Comparison of ENCODE assay signal across 9 mouse cellular contexts in genomic region chr12:70347202-70347841, GRCm38 (mm10). TPM values are rescaled to one million over a fixed set of nuclear protein-coding genes. Genes with fewer than 3 reads are reported as not detected.
A peak's percentile ranks its signal among the peaks of the same experiment; 100 is the strongest.
DNase-seq lines count a peak whose midpoint lies in the region; ATAC-seq lines count a peak whose summit lies in the region.
"Had no signal": no experiment of that assay in that cellular context is flagged by ENCODE, and none has a peak within 500 bp of the region (broad histone marks: within the 10 kb centered on the region; RNA-seq: fewer than 3 reads in every experiment).

TSS of gene Trim9 (minus strand) at chr12:70347614.

- H3K27ac ChIP-seq in forebrain, embryonic 10.5 days = peak within 1 kb of the TSS; percentile 92
- H3K27ac ChIP-seq in heart, embryonic 15.5 days = peak within 1 kb of the TSS; percentile 48; the same call in 1 of the 2 replicates
- H3K27ac ChIP-seq in liver, embryonic 12.5 days = no peak within 1 kb of the TSS
- H3K27ac ChIP-seq in neural tube, embryonic 11.5 days (ENCODE audit: low read depth, low read length) = peak within 1 kb of the TSS; percentile 87
- peak within 1 kb of the TSS; percentile 64 for H3K27ac ChIP-seq in stomach, embryonic 16.5 days (ENCODE audit: low read length)

- no peaks in the 10 kb centered on the region for H3K36me3 ChIP-seq in forebrain, embryonic 10.5 days (replicated peaks)
- H3K36me3 ChIP-seq in heart, embryonic 15.5 days = no peaks in the 10 kb centered on the region
- H3K36me3 ChIP-seq in liver, embryonic 12.5 days = no peaks in the 10 kb centered on the region
- no peaks in the 10 kb centered on the region for H3K36me3 ChIP-seq in neural tube, embryonic 11.5 days (ENCODE audit: control insufficient read depth, insufficient read depth, low read length)
- no peaks in the 10 kb centered on the region for H3K36me3 ChIP-seq in stomach, embryonic 16.5 days (ENCODE audit: control insufficient read depth, insufficient read depth, low read length)
- H3K36me3 ChIP-seq: G1E had no signal

- H3K27me3 ChIP-seq in forebrain, embryonic 10.5 days (ENCODE audit: poor library complexity, severe bottlenecking) = peaks cover 37% of the 10 kb centered on the region
- peaks cover 44% of the 10 kb centered on the region for H3K27me3 ChIP-seq in heart, embryonic 15.5 days
- H3K27me3 ChIP-seq in liver, embryonic 12.5 days (replicated peaks) = peaks cover 62% of the 10 kb centered on the region
- H3K27me3 ChIP-seq in neural tube, embryonic 11.5 days (ENCODE audit: control insufficient read depth, insufficient read depth, low read length) = no peaks in the 10 kb centered on the region
- H3K27me3 ChIP-seq in stomach, embryonic 16.5 days (ENCODE audit: control insufficient read depth, insufficient read depth, low read length) = peaks cover 29% of the 10 kb centered on the region

- peaks cover 32% of the 10 kb centered on the region for H3K4me1 ChIP-seq in forebrain, embryonic 10.5 days
- H3K4me1 ChIP-seq in heart, embryonic 15.5 days (replicated peaks) = peaks cover 16% of the 10 kb centered on the region
- H3K4me1 ChIP-seq in liver, embryonic 12.5 days = peaks cover 30% of the 10 kb centered on the region
- H3K4me1 ChIP-seq in neural tube, embryonic 11.5 days (ENCODE audit: control insufficient read depth, insufficient read depth, low read length) = peaks cover 19% of the 10 kb centered on the region
- H3K4me1 ChIP-seq in stomach, embryonic 16.5 days (ENCODE audit: control insufficient read depth, insufficient read depth, low read length) = peaks cover 17% of the 10 kb centered on the region

- peak within 1 kb of the TSS; percentile 54 for H3K9ac ChIP-seq in heart, embryonic 15.5 days
- no peak within 1 kb of the TSS for H3K9ac ChIP-seq in liver, embryonic 12.5 days
- peak within 1 kb of the TSS; percentile 70 for H3K9ac ChIP-seq in neural tube, embryonic 11.5 days (ENCODE audit: low read length)
- peak within 1 kb of the TSS; percentile 71 for H3K9ac ChIP-seq in stomach, embryonic 16.5 days (ENCODE audit: low read length)

- WGBS in forebrain, embryonic 10.5 days = under 1% methylated on average over 50 of the region's 50 CpGs
- WGBS in heart, embryonic 15.5 days = under 1% methylated on average over 50 of the region's 50 CpGs
- WGBS in liver, embryonic 12.5 days (ENCODE audit: insufficient replicate concordance) = under 1% methylated on average over 50 of the region's 50 CpGs
- under 1% methylated on average over 49 of the region's 50 CpGs for WGBS in neural tube, embryonic 11.5 days
- under 1% methylated on average over 50 of the region's 50 CpGs for WGBS in stomach, embryonic 16.5 days

- peak; percentile 86 for ATAC-seq in CD4-positive, CD25-positive, alpha-beta regulatory T cell, adult 4 months
- peak; percentile 97 for ATAC-seq in heart, embryonic 15.5 days (replicated peaks; ENCODE audit: insufficient number of reproducible peaks, insufficient read depth, low FRiP score, low read depth)
- peak; percentile 95 for ATAC-seq in liver, embryonic 12.5 days
- ATAC-seq in neural tube, embryonic 11.5 days (ENCODE audit: insufficient read depth, low FRiP score, low TSS enrichment) = peak; percentile 97
- ATAC-seq in stomach, embryonic 16.5 days (ENCODE audit: insufficient read depth, low FRiP score) = peak; percentile 98

- H3K9me3 ChIP-seq in forebrain, embryonic 10.5 days = no peaks in the 10 kb centered on the region
- no peaks in the 10 kb centered on the region for H3K9me3 ChIP-seq in heart, embryonic 15.5 days (replicated peaks)
- H3K9me3 ChIP-seq in liver, embryonic 12.5 days (replicated peaks) = no peaks in the 10 kb centered on the region
- no peaks in the 10 kb centered on the region for H3K9me3 ChIP-seq in neural tube, embryonic 11.5 days (ENCODE audit: control insufficient read depth, low read length)
- H3K9me3 ChIP-seq in stomach, embryonic 16.5 days (replicated peaks; ENCODE audit: control insufficient read depth, low read length) = no peaks in the 10 kb centered on the region

- peak within 1 kb of the TSS; percentile 72 for H3K4me3 ChIP-seq in forebrain, embryonic 10.5 days
- H3K4me3 ChIP-seq in heart, embryonic 15.5 days = peak within 1 kb of the TSS; percentile 67
- peak within 1 kb of the TSS; percentile 50 for H3K4me3 ChIP-seq in liver, embryonic 12.5 days
- H3K4me3 ChIP-seq in neural tube, embryonic 11.5 days (ENCODE audit: low read depth, low read length) = peak within 1 kb of the TSS; percentile 66
- H3K4me3 ChIP-seq in stomach, embryonic 16.5 days (replicated peaks; ENCODE audit: low read length) = peak within 1 kb of the TSS; percentile 68

- peak; percentile 78 for DNase-seq in c-Kit-positive CD71-negative TER-119-negative erythroid progenitor cells, embryonic 14.5 days (ENCODE audit: low read depth)
- peak; percentile 94 for DNase-seq in forebrain, embryonic 10.5 days (ENCODE audit: extremely low spot score, low spot score)
- peak; percentile 95 for DNase-seq in kidney, postnatal 14 days
- peak; percentile 97 for DNase-seq in neural tube, embryonic 11.5 days (ENCODE audit: low spot score)

- H3K4me2 ChIP-seq in heart, embryonic 15.5 days = peak within 1 kb of the TSS; percentile 96
- H3K4me2 ChIP-seq in liver, embryonic 12.5 days = peak within 1 kb of the TSS; percentile 78
- peak within 1 kb of the TSS; percentile 94 for H3K4me2 ChIP-seq in neural tube, embryonic 11.5 days (ENCODE audit: low read depth)
- peak within 1 kb of the TSS; percentile 94 for H3K4me2 ChIP-seq in stomach, embryonic 16.5 days (ENCODE audit: low read depth, low read length)

RNA-seq across cellular contexts. Expression of gene Trim9, which starts in this region (rescaled TPM):
- under 1 TPM in 1 of 2 experiments, not detected in 1; 0.08 TPM for polyA plus RNA-seq in CD4-positive, CD25-positive, alpha-beta regulatory T cell, adult 4 months (2017; shearing (Covaris generic))
- 8.7 and 10.1 TPM in 2 replicates for polyA plus RNA-seq in forebrain, embryonic 10.5 days (2016; fragmentation: Nextera tagmentation; extraction: Ambion mirVana)
- 0.25 and 0.41 TPM in 2 replicates for polyA plus RNA-seq in heart, embryonic 15.5 days (2015; fragmentation: Nextera tagmentation; extraction: Ambion mirVana)
- 0.07 TPM in 1 of 2 replicates, not detected in the other for polyA plus RNA-seq in liver, embryonic 12.5 days (2016; fragmentation: Nextera tagmentation; extraction: Ambion mirVana)
- polyA plus RNA-seq in neural tube, embryonic 11.5 days (2014; fragmentation: Nextera tagmentation; extraction: Ambion mirVana) = 24.6 and 27.4 TPM in 2 replicates
- 1.1 and 1.5 TPM in 2 replicates for polyA plus RNA-seq in stomach, embryonic 16.5 days (2015; fragmentation: Nextera tagmentation; extraction: Ambion mirVana)
- polyA plus RNA-seq: G1E had no signal

Comparison
In these comparisons a context has a peak if more than half of its experiments do, and no peak if none do; other contexts are left out.
1. Peak in ATAC-seq in CD4-positive, CD25-positive, alpha-beta regulatory T cell, adult 4 months; RNA of the gene not detected or under 1 TPM.
2. Peak in ATAC-seq, H3K4me3 ChIP-seq, H3K27ac ChIP-seq, H3K9ac ChIP-seq and H3K4me2 ChIP-seq in heart, embryonic 15.5 days; RNA of the gene not detected or under 1 TPM.
3. Peak in ATAC-seq, H3K4me3 ChIP-seq and H3K4me2 ChIP-seq in liver, embryonic 12.5 days; RNA of the gene not detected or under 1 TPM.